Mouse (Mus musculus): Measurements from ENCODE around the gene Jam2. TPM values are rescaled to one million over a fixed set of nuclear protein-coding genes. Genes with fewer than 3 reads are reported as not detected.
A peak's percentile ranks its signal among the peaks of the same experiment; 100 is the strongest.

Jam2 gene
- polyA plus RNA-seq, 1 experiment from 2014 or later, result 8.3 TPM

DNA sequence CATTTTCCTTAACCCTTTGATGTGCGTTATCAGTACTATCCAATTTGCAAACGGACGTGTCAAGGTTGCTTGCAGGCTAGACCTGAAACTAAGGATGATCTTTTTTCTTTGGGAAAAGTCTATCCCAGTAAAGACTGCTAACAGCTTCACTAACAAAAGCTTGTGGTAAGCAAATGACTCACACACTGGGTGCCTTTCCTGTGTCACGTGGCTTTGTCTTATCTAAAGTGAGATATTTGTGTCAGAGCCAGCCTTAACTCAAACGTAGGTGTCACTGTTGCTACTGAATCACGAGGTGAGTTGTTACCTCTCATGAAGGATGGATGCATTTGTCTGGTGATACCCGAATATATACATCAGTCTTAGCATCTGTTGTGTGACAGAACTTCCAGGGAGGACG, 90.7 kb downstream of the Jam2 start:
- DNase-seq (ENCODE audit: low spot score) (no peak), ATAC-seq (replicated peaks; ENCODE audit: low FRiP score, low read depth) (no peak)
- peaks cover 14% of the 10 kb centered on the region for H3K36me3 ChIP-seq (ENCODE audit: insufficient read depth, low read length)
- no peaks in the 10 kb centered on the region for H3K9me3 ChIP-seq (replicated peaks; ENCODE audit: low read length)
- H3K9ac ChIP-seq (ENCODE audit: low read depth, low read length), result no peak overlapping the region
- no peak overlapping the region for H3K4me3 ChIP-seq (replicated peaks; ENCODE audit: low read depth, low read length)
- TF ChIP-seq CTCF (IDR thresholded peaks at IDR 0.05; ENCODE audit: low read depth), result no peak
- no peak overlapping the region for H3K4me2 ChIP-seq (ENCODE audit: low read length)
- no peaks in the 10 kb centered on the region for H3K4me1 ChIP-seq (replicated peaks; ENCODE audit: insufficient read depth, low read length)
- 88% methylated on average over 8 of the region's 8 CpGs for WGBS
- H3K27me3 ChIP-seq (ENCODE audit: insufficient read depth, low read length), result no peaks in the 10 kb centered on the region
- no peak overlapping the region for H3K27ac ChIP-seq

DNA sequence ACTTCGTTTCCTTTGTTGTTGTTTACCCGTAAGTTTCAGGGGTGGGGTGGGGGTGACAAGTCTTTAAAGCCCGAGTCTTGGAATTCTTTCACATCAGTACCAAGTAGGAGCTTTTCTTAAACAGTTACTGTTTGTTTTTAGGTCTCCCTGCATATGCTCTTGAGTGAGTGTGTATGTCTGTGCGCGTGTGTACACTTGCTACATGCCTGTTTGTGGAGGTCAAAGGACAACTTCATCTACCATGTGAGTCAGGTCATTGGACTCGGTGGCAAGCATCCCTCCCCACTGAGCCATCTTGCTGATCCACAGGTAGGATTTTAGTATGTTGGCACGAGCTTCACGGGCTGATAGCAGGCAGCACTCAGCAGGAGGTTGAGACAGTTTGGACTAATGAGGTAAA, 99.9 kb downstream of the Jam2 start:
- TF ChIP-seq CTCF (IDR thresholded peaks at IDR 0.05; ENCODE audit: low read depth), result no peak
- Histone ChIP-seq H3K4me2 (ENCODE audit: low read length) (no peak overlapping the region), H3K4me1 (replicated peaks; ENCODE audit: insufficient read depth, low read length) (no peaks in the 10 kb centered on the region), H3K27me3 (ENCODE audit: insufficient read depth, low read length) (no peaks in the 10 kb centered on the region), H3K27ac (no peak overlapping the region), H3K4me3 (replicated peaks; ENCODE audit: low read depth, low read length) (no peak overlapping the region), H3K36me3 (ENCODE audit: insufficient read depth, low read length) (no peaks in the 10 kb centered on the region), H3K9ac (ENCODE audit: low read depth, low read length) (no peak overlapping the region), H3K9me3 (replicated peaks; ENCODE audit: low read length) (no peaks in the 10 kb centered on the region)
- ATAC-seq (replicated peaks; ENCODE audit: low FRiP score, low read depth), result no peak
- WGBS, result 84% methylated on average over 8 of the region's 8 CpGs
- no peak for DNase-seq (ENCODE audit: low spot score)

- Histone ChIP-seq H3K4me2 (ENCODE audit: low read length) (peak overlapping the region; percentile 46), H3K4me3 (replicated peaks; ENCODE audit: low read depth, low read length) (peak overlapping the region; percentile 16; the same call in 1 of the 2 replicates), H3K4me1 (replicated peaks; ENCODE audit: insufficient read depth, low read length) (no peaks in the 10 kb centered on the region), H3K9ac (ENCODE audit: low read depth, low read length) (no peak overlapping the region), H3K9me3 (replicated peaks; ENCODE audit: low read length) (no peaks in the 10 kb centered on the region), H3K27me3 (ENCODE audit: insufficient read depth, low read length) (no peaks in the 10 kb centered on the region), H3K36me3 (ENCODE audit: insufficient read depth, low read length) (no peaks in the 10 kb centered on the region), H3K27ac (no peak overlapping the region)
- 42% methylated on average over 24 of the region's 24 CpGs for WGBS
- TF ChIP-seq CTCF (IDR thresholded peaks at IDR 0.05; ENCODE audit: low read depth), result peak; percentile 43; the same call in 1 of the 2 replicates
- DNase-seq (ENCODE audit: low spot score) (peak; percentile 64), ATAC-seq (replicated peaks; ENCODE audit: low FRiP score, low read depth) (no peak; the same call in 1 of the 2 replicates)
Observed at GRCm38 (mm10) chr16:84875012-84875717, 101.2 kb downstream of the Jam2 start.

Other genes with a start within 250 kb of the Jam2 start
- gene Mrpl39, start 38.4 kb upstream of the Jam2 start, polyA plus RNA-seq (2015; fragmentation: Nextera tagmentation; extraction: Ambion mirVana), result 45.5 and 46.3 TPM in 2 replicates
- gene Gabpa, start 60.8 kb downstream of the Jam2 start, polyA plus RNA-seq (2015; fragmentation: Nextera tagmentation; extraction: Ambion mirVana), result 24.6 and 26.2 TPM in 2 replicates
- 1,513 and 1,607 TPM in 2 replicates for gene Atp5j, start 61.5 kb downstream of the Jam2 start, polyA plus RNA-seq (2015; fragmentation: Nextera tagmentation; extraction: Ambion mirVana)

Measured in kidney, postnatal 0 days (tissue).